Mouse (Mus musculus) B cell, adult 67 days (primary cell): Measurements from ENCODE around the gene Pcnp. TPM values are rescaled to one million over a fixed set of nuclear protein-coding genes. Genes with fewer than 3 reads are reported as not detected.

Source experiments
- total RNA-seq, 2 experiments: library from RNA; stranded (reverse); gene quantifications; 4 replicates each; pipeline ENCODE4 v1.2.4; 2023

Gene Pcnp
- total RNA-seq: 100 to 1,000 TPM; 109 to 123 TPM

DNA sequence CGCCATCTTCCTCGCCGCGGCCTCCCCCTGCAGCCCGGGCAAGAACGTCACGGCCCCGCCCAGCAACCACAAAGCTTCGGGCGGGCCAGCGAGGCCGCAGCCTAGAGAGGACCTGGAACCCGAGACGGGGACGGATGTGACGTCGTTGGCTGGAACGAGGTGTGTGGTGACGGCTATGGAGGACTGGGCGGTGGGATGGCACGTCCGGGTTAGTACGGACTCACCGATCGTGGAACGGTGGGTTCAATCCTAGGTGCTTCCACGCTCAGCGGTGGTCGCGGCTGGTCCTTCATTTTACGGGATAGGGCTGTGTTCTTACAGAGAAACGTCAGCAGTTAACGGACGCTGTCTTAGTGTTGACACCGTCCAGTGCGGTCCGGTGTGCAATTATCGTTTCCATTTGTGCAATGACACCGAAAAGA is at the start of gene Pcnp:
Gene Pcnp, minus strand, starts transcription at position 79 of the 422 bp plus-strand sequence.

DNA sequence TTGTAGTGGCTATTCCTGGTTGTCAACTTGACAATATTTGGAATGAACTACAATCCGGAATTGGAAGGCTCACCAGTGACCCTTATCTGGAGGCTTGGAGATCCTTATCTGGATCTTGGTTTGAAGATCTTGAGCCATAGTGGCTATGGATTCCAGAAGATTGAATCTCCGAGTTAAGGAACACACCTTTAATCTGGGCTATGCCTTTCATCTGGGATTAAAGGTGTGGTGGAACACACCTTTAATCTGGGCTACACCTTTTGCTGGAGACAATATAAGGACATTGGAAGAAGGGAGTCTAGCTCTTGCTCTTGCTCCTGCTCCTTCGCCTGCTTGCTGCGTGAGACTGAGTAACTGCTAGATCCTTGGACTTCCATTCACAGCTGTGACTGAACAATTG is 18.5 kb upstream of the Pcnp start, which contains the start of gene Senp7:
Gene Senp7, plus strand, starts transcription at position 301 of the 400 bp plus-strand sequence.

DNA sequence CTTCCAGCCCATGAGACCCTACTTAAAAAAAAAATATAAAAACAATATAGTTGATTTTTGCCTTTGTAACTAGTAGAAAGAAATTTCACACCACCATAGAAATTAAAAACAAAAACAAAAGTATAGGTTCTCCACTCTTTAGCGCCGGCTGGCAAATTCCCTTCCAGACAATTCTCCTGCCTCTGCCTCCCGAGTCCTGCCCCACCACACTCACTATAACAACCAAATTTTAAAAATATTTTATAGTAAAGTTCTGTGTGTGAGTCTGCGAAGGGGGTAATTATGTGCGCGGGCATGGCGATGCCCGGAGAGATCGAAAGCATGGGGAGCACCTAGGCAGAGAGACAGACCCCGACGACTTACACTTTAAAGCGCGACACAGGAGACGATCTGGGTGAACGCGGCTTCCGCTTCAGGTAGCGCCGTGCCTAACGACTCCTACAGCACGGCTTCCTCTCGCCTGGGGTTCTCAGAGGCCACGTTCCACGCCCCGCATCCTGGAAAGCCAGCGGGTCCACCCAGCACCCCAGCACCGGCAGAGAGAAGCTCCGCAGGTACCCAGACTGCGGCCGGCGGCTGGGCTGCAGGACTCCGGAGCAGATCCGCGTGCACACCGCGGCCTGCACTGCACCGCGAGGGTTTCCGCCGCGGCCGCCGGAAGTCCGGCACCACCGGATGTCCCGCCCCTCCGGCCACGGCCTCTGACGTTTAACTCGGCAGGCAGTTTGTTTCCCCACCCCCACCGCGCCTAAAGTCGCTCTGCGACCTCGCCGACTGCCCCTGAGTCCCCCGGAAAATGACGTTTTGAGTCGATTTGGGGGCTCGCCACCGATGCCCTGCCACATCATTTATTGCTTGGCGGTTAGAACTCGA is 7.8 kb upstream of the Pcnp start, which contains the start of gene Trmt10c:
Gene Trmt10c, minus strand, starts transcription at position 682 of the 873 bp plus-strand sequence.

DNA sequence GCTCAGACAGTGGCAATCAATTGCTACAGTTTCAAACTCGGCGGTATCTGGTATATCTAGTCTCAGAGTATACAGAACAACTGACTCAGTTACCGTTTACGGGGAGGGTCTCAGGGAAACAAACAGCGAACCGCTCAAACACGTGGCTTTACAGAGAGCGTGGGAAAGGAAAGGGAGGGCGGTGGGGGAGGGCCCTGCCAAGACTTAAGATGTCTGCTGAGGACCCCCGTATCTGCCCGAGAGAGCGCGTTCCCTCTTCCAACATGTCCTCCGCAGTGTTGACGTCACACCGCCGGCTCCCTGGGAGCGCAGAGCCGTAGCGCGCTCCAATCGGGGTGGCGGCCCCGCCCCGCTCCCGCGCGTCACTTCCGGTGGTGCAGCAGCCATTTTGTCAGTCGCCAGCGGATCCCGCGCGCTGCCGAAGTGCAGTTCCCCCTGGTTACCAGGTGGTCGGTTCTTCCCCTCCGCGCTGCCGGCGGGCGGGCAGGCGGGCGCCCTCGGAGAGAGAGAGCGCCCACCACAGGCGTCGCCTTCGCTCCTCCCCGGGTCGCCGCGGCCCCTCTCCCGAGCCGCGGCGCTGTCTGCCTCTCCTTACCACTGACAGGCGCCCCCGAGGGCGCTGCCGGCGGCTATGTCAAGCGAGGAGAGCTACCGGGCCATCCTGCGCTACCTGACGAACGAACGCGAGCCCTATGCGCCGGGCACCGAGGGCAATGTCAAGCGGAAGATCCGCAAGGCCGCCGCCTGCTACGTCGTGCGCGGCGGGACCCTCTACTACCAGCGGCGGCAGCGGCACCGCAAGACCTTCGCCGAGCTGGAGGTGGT is 55.9 kb downstream of the Pcnp start, which contains the start of gene Zbtb11:
Gene Zbtb11, plus strand, starts transcription at position 453 of the 825 bp plus-strand sequence.

DNA sequence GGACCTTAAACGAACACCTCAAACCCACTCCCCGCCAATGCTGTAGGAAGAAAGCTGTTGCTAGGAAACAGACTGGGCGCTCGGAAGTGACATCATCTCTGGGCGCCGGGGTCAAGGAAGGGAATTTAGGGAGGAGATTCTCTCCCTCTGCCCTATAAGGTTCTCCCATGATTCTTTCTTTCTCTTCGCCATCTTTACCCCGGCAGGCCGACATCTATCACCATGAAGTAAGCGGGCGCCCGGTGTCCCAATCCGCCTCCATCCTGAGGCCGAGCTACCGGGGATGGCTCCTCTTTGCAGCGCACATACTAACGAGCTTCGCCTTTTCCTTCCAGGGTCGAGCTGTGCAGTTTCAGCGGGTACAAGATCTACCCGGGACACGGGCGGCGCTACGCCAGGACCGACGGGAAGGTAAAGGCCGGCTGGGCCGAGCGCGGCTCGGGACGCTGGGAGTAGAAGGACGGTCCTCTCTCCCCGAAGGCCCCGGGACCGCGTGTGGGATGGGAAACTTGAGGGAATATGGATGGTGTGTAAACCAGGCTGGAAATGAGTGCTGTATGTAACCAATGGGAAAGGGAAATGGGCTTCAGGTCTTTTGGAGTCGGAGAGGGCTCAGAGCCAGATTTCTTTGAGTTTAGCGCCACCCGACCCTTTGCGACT is 63.2 kb downstream of the Pcnp start, which contains the start of gene Rpl24:
Gene Rpl24, plus strand, starts transcription at position 64 of the 660 bp plus-strand sequence.

Other genes starting within 250 kb of the Pcnp start
- 10 to 100 TPM; 84.6 to 89.1 TPM for gene Nfkbiz, start 190.8 kb downstream of the Pcnp start, total RNA-seq
- gene Nxpe3, start 134.5 kb downstream of the Pcnp start, total RNA-seq: 10 to 100 TPM; 23.4 to 32.4 TPM
- 10 to 100 TPM; 18.5 to 18.8 TPM for gene Cep97, start 94.9 kb downstream of the Pcnp start, total RNA-seq
- gene Rpl24, start 63.5 kb downstream of the Pcnp start, total RNA-seq: 100 to 1,000 TPM; 741 to 763 TPM
- 10 to 100 TPM; 48.3 to 48.8 TPM for gene Zbtb11, start 55.9 kb downstream of the Pcnp start, total RNA-seq
- 10 to 100 TPM; 17.4 to 19.8 TPM for gene Trmt10c, start 8.1 kb upstream of the Pcnp start, total RNA-seq
- 100 to 1,000 TPM; 103 to 106 TPM for gene Senp7, start 18.6 kb upstream of the Pcnp start, total RNA-seq
- gene Impg2, start 174.6 kb upstream of the Pcnp start, total RNA-seq: 1 to 10 TPM; 2.1 to 6.1 TPM